Mouse (Mus musculus) midbrain, postnatal 0 days (tissue): ENCODE measurements at regions not wholly inside any gene's neighbourhood (a gene's known extent, or its start where the extent isn't known, plus 50 kb on each side); places are given as distances from the start of the nearest gene placed in this dataset.

Experiments used
- ATAC-seq: fragments of 200-750 bp; cut with Nextera tagmentation; 2 replicates; pipeline ENCODE4 v1.8.0; 2017; ENCODE audit warnings: moderate number of reproducible peaks, mild to moderate bottlenecking, moderate TSS enrichment, moderate library complexity; ENCODE audit not compliant: low FRiP score
- DNase-seq: peaks from one replicate; pipeline ENCODE4 v3.0.0-alpha.2; 2015; ENCODE audit warnings: low spot score
- H3K27ac ChIP-seq: fragments of 300-500 bp; sonication (generic); 2 replicates; pipeline ENCODE4 v1.5.1; 2014; ENCODE audit warnings: low read depth, mild to moderate bottlenecking, low read length, mixed read lengths
- H3K27me3 ChIP-seq: fragments of 300-500 bp; sonication (generic); 2 replicates; pipeline ENCODE4 v1.6.1; 2014; ENCODE audit warnings: low read length, control low read depth, mixed read lengths; ENCODE audit not compliant: insufficient read depth
- H3K36me3 ChIP-seq: fragments of 300-500 bp; sonication (generic); 2 replicates; pipeline ENCODE4 v1.6.1; 2014; ENCODE audit warnings: low read length, control low read depth, mixed read lengths; ENCODE audit not compliant: insufficient read depth
- H3K4me1 ChIP-seq: fragments of 300-500 bp; sonication (generic); 2 replicates; pipeline ENCODE4 v1.6.1; 2014; ENCODE audit warnings: mild to moderate bottlenecking, control low read depth, antibody characterized with exemption, low read length, mixed read lengths; ENCODE audit not compliant: insufficient read depth
- H3K4me2 ChIP-seq: fragments of 300-500 bp; sonication (generic); 2 replicates; pipeline ENCODE4 v1.6.1; 2014; ENCODE audit warnings: low read depth, mild to moderate bottlenecking, low read length, mixed read lengths; ENCODE audit not compliant: poor library complexity, severe bottlenecking
- H3K4me3 ChIP-seq: fragments of 300-500 bp; sonication (generic); 2 replicates; pipeline ENCODE4 v1.5.1; 2014; ENCODE audit warnings: low read depth, mild to moderate bottlenecking, low read length, moderate library complexity
- H3K9ac ChIP-seq: fragments of 300-500 bp; sonication (generic); replicated peaks from 2 replicates; pipeline ENCODE4 v1.6.1; 2014; ENCODE audit warnings: mild to moderate bottlenecking, low read length, moderate library complexity, mixed read lengths; ENCODE audit not compliant: poor library complexity, severe bottlenecking
- H3K9me3 ChIP-seq: fragments of 300-500 bp; sonication (generic); 2 replicates; pipeline ENCODE4 v1.6.1; 2016; ENCODE audit warnings: low read length, control low read depth
- CTCF ChIP-seq: IDR thresholded peaks from 2 replicates; pipeline ENCODE4 v1.5.1; 2016; ENCODE audit warnings: antibody characterized with exemption, mild to moderate bottlenecking
- WGBS: fragments of 180-500 bp; shearing (Covaris S2); extraction: QIAGEN DNeasy Blood & Tissue Kit; methylation state at CpG from one replicate; pipeline ENCODE4 v1.1.7; 2014; 5-methylcytosine and 5-hydroxymethylcytosine counted together

DNA sequence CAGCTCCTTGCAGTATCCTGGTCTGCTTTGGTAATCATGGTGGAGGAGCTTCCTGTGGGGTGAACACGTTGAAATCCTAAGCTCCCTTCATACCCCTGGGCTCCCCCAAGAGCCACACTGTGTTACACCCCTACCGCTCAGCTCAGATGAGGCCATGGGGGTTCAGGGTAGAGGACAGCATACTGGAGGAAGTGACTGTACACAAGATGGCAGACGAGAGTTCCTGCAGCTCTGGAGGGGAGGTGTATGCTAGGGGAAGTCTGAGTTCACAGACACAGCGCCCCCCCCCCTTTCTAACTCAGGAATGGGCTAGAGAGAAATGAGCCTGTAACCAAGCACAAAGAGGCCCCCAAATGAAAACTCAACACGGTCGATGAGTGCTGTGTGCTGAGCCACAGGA, 231.9 kb downstream of the Foxo1 start:
- H3K4me3 ChIP-seq = no peak overlapping the region
- TF ChIP-seq CTCF = no peak
- H3K9me3 ChIP-seq = no peaks in the 10 kb centered on the region
- H3K36me3 ChIP-seq = no peaks in the 10 kb centered on the region
- no peaks in the 10 kb centered on the region for H3K4me1 ChIP-seq
- WGBS = 88% methylated on average over 6 of the region's 6 CpGs
- H3K9ac ChIP-seq = no peak overlapping the region
- ATAC-seq = no peak
- DNase-seq = no peak
- H3K27me3 ChIP-seq = no peaks in the 10 kb centered on the region
- H3K4me2 ChIP-seq = no peak overlapping the region
- no peak overlapping the region for H3K27ac ChIP-seq

GRCm38 (mm10) chr3:52499581-52499980, 231.4 kb downstream of the Foxo1 start:
- Histone ChIP-seq H3K9me3 (no peaks in the 10 kb centered on the region), H3K27me3 (no peaks in the 10 kb centered on the region), H3K4me1 (no peaks in the 10 kb centered on the region), H3K9ac (no peak overlapping the region), H3K36me3 (no peaks in the 10 kb centered on the region), H3K4me3 (no peak overlapping the region), H3K27ac (no peak overlapping the region), H3K4me2 (no peak overlapping the region)
- 91% methylated on average over 1 of the region's 1 CpGs for WGBS
- DNase-seq = no peak
- no peak for ATAC-seq
- no peak for TF ChIP-seq CTCF

- no peak for TF ChIP-seq CTCF
- DNase-seq (no peak), ATAC-seq (no peak)
- 69% methylated on average over 15 of the region's 15 CpGs for WGBS
- Histone ChIP-seq H3K9ac (no peak overlapping the region), H3K27ac (no peak overlapping the region), H3K4me1 (no peaks in the 10 kb centered on the region), H3K4me3 (no peak overlapping the region), H3K4me2 (no peak overlapping the region), H3K36me3 (no peaks in the 10 kb centered on the region), H3K9me3 (no peaks in the 10 kb centered on the region), H3K27me3 (no peaks in the 10 kb centered on the region)
These were observed 230.5 kb downstream of the Foxo1 start for GRCm38 (mm10) chr3:52498506-52499228.

DNA sequence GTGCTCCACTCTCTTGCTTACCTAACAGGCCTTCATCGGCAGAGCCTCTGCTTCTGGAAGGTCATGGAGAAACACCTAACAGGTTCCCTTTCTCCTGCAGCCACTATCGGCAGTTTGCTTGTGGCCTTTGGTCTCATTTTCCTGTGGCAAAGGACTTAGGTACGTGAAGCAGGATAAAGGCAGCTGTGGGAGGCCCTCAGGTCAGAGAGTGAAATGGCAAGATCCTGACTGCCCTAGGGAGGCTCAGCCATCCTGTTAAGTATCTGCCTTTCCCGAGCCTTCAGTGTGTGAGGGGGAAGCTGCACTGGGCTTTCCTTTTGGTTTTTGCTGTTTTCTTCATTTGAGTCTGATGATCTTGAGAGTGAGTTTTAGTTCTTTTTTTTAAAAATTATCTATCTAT, 228.8 kb downstream of the Foxo1 start:
- DNase-seq = no peak
- ATAC-seq = no peak
- Histone ChIP-seq H3K4me1 (no peaks in the 10 kb centered on the region), H3K4me3 (no peak overlapping the region), H3K9me3 (no peaks in the 10 kb centered on the region), H3K27me3 (no peaks in the 10 kb centered on the region), H3K4me2 (no peak overlapping the region), H3K27ac (no peak overlapping the region), H3K36me3 (no peaks in the 10 kb centered on the region), H3K9ac (no peak overlapping the region)
- WGBS = 81% methylated on average over 4 of the region's 4 CpGs
- no peak for TF ChIP-seq CTCF

GRCm38 (mm10) chr3:52495401-52495800, 227.3 kb downstream of the Foxo1 start:
- no peak for ATAC-seq
- Histone ChIP-seq H3K27ac (no peak overlapping the region), H3K9ac (no peak overlapping the region), H3K4me3 (no peak overlapping the region), H3K9me3 (no peaks in the 10 kb centered on the region), H3K27me3 (no peaks in the 10 kb centered on the region), H3K36me3 (no peaks in the 10 kb centered on the region), H3K4me2 (no peak overlapping the region), H3K4me1 (no peaks in the 10 kb centered on the region)
- no peak for DNase-seq
- TF ChIP-seq CTCF = no peak

DNA sequence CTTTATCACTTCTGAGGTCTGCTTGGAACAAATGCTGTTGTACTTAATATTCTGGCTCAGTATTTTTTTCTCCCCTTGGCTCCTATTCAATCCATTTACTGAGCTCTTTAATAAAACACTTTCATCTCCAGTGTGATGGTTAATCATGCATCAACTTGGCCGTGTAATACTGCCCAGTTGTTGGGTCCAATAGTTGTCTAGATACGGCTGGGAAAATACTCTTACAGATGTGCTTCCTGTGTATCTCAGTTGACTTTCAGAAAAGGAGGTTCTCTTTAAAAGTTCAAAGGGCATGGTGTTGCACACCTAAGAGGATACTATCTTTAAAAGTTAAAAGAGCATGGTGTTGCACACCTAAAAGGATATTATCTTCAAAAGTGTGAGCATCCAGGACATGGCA, 226.8 kb downstream of the Foxo1 start:
- Histone ChIP-seq H3K9me3 (no peaks in the 10 kb centered on the region), H3K4me1 (no peaks in the 10 kb centered on the region), H3K27ac (no peak overlapping the region), H3K36me3 (no peaks in the 10 kb centered on the region), H3K4me3 (no peak overlapping the region), H3K27me3 (no peaks in the 10 kb centered on the region), H3K4me2 (no peak overlapping the region), H3K9ac (no peak overlapping the region)
- 38% methylated on average over 2 of the region's 2 CpGs for WGBS
- DNase-seq (no peak), ATAC-seq (no peak)
- TF ChIP-seq CTCF = no peak
